Mouse (Mus musculus) thymus, adult 2 months (tissue): ENCODE measurements around the gene Barx2.

Source experiments
- CTCF ChIP-seq: fragments of 200-500 bp; IDR thresholded peaks from 2 replicates; pipeline ENCODE4 v1.5.1; 2012; ENCODE audit warnings: mild to moderate bottlenecking, control low read depth, low read length, moderate library complexity, borderline replicate concordance; ENCODE audit not compliant: control insufficient read depth, poor library complexity, insufficient read depth; ENCODE audit errors: extremely low read depth
- POLR2A ChIP-seq: fragments of 200-500 bp; IDR thresholded peaks from 2 replicates; pipeline ENCODE4 v1.6.1; 2012; ENCODE audit warnings: mild to moderate bottlenecking, low read length, control low read depth, moderate library complexity; ENCODE audit not compliant: control insufficient read depth, poor library complexity, insufficient read depth; ENCODE audit errors: extremely low read depth

- no peak for TF ChIP-seq POLR2A
- TF ChIP-seq CTCF: no peak
Observed at GRCm38 (mm10) chr9:31912553-31912920, 725 bp downstream of the Barx2 start.
